Mouse (Mus musculus): Measurements from ENCODE around the gene Cdk14. TPM values are rescaled to one million over a fixed set of nuclear protein-coding genes. Genes with fewer than 3 reads are reported as not detected.
A peak's percentile ranks its signal among the peaks of the same experiment; 100 is the strongest.

The Cdk14 gene
- polyA plus RNA-seq, 1 experiment from 2014 or later: 37.8 TPM

DNA sequence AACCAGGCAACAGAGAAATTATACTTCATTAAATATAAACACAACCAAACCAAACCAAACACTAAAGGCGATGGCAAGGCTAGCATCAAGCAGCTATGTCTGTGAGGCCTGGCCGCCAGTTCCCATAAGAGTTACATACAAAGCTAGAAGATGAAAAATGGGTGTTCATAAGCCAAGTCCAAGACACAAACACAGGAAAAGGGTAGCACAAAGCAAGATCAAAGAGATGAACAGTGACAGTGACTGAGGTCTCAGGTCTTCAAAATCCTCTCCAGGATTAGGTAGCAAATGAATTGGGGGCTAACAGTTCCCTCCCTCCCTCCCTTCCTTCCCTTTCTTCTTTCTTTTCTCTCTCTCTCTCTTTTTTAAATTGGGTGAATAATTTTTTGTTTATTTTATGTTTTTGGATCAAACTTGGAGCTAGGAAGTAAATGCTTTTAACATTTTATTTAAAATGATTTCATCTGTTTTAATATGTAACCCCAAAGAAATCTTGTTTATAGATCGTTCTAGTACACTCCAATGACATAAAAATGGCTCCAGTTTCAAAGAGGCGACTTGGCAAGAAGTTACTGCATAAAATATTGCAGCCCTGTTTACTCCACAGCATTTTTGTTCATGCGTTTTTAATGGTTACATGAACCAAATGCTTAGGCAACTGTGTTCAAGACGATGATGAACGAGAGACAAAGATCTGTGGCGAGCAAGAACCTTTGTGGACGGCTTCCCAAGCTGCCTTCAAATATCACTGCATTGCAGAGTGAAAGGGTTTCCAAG lies 568.0 kb downstream of the Cdk14 start:
- H3K27me3 ChIP-seq (ENCODE audit: insufficient read depth, low read length): no peaks in the 10 kb centered on the region
- H3K4me1 ChIP-seq (ENCODE audit: insufficient read depth): peaks cover 10% of the 10 kb centered on the region; the same call in 1 of the 2 replicates
- H3K9ac ChIP-seq: no peak overlapping the region
- no peak overlapping the region for H3K4me2 ChIP-seq
- no peak overlapping the region for H3K4me3 ChIP-seq (ENCODE audit: low read depth, low read length)
- 39% methylated on average over 9 of the region's 9 CpGs for WGBS
- peak overlapping the region; percentile 94 for H3K27ac ChIP-seq (ENCODE audit: low read depth)
- H3K36me3 ChIP-seq (ENCODE audit: insufficient read depth): no peaks in the 10 kb centered on the region
- no peaks in the 10 kb centered on the region for H3K9me3 ChIP-seq (ENCODE audit: low read depth, low read length)
- DNase-seq: peak; percentile 93
- peak; percentile 86 for ATAC-seq (ENCODE audit: insufficient read depth)
- TF ChIP-seq CTCF (IDR thresholded peaks at IDR 0.05; ENCODE audit: low read depth): no peak

DNA sequence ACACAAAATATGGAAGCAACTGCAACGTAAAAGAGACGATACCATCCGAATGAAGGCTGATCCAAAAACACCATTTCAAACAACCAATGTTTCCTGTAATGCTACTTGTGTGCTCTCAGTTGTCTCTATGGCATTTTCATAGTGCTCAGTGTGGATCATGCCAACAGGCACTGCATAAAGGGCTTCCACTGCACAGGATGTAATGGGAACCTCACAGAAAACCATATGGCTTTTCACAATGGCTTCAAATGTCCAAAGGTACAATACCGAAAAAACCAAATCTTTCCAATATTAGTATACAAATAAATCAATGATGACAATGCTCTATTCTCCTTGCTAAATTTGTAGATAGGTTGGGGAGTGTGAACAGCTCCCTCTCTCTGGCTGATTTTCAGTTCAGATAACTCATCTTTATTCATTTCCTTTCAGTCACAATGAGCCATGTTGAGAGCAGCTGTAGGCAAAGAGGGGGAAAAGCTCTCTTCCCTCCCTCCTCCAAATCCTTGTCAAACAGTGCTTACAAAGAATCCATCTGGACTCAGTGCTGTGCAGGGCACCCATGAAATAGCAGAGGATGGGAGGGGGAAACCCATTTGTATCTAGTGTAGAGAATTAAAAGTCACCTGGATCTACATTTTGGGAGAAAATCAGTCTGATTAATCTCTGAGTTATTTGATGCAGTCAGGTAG lies 568.7 kb downstream of the Cdk14 start:
- no peaks in the 10 kb centered on the region for H3K27me3 ChIP-seq (ENCODE audit: insufficient read depth, low read length)
- H3K9me3 ChIP-seq (ENCODE audit: low read depth, low read length): no peaks in the 10 kb centered on the region
- H3K4me1 ChIP-seq (ENCODE audit: insufficient read depth): peaks cover 10% of the 10 kb centered on the region; the same call in 1 of the 2 replicates
- H3K9ac ChIP-seq: no peak overlapping the region
- 79% methylated on average over 4 of the region's 4 CpGs for WGBS
- no peak for TF ChIP-seq CTCF (IDR thresholded peaks at IDR 0.05; ENCODE audit: low read depth)
- H3K4me3 ChIP-seq (ENCODE audit: low read depth, low read length): no peak overlapping the region
- ATAC-seq (ENCODE audit: insufficient read depth): peak; percentile 79
- no peak overlapping the region for H3K4me2 ChIP-seq
- no peaks in the 10 kb centered on the region for H3K36me3 ChIP-seq (ENCODE audit: insufficient read depth)
- peak overlapping the region; percentile 55 for H3K27ac ChIP-seq (ENCODE audit: low read depth)
- DNase-seq: peak; percentile 64

DNA sequence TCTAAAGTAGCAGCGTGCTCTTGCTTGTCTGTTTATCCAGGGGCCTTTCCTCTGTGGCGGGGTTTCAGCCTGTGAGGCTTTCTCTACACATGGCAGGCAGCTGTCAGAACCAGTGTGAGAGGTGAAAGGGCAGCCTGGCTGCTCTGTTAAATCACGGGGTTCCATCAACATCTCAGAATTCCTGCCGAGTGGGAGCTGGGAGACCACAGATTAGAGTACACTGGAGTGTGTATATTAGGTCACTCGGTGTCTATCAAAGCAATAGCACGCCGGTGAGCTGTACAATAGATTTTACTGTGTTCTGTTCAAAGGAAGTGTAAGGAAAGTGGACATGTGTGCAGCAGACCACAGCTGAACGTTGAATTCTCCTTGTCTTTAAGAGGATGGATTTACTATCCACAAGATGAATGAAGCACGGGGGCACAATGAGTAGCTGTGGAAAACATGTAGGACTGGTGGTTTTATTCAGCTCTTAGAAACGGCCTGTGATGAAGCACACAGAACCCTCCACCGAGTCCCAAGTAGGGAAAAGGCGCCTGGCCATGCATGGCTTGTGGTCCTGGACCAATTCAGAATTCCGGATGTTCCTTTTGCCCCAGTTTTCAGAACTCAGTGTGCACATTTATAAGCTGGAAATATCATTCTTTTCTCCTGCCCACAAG lies 585.2 kb downstream of the Cdk14 start:
- Histone ChIP-seq H3K4me2 (no peak overlapping the region), H3K9ac (no peak overlapping the region), H3K27me3 (ENCODE audit: insufficient read depth, low read length) (no peaks in the 10 kb centered on the region), H3K27ac (ENCODE audit: low read depth) (peak overlapping the region; percentile 63; the same call in 1 of the 2 replicates), H3K9me3 (ENCODE audit: low read depth, low read length) (no peaks in the 10 kb centered on the region), H3K4me1 (ENCODE audit: insufficient read depth) (peaks cover 7% of the 10 kb centered on the region; the same call in 1 of the 2 replicates), H3K36me3 (ENCODE audit: insufficient read depth) (no peaks in the 10 kb centered on the region), H3K4me3 (ENCODE audit: low read depth, low read length) (no peak overlapping the region)
- DNase-seq: peak; percentile 74
- 14% methylated on average over 13 of the region's 13 CpGs for WGBS
- ATAC-seq (ENCODE audit: insufficient read depth): peak; percentile 89
- TF ChIP-seq CTCF (IDR thresholded peaks at IDR 0.05; ENCODE audit: low read depth): no peak

DNA sequence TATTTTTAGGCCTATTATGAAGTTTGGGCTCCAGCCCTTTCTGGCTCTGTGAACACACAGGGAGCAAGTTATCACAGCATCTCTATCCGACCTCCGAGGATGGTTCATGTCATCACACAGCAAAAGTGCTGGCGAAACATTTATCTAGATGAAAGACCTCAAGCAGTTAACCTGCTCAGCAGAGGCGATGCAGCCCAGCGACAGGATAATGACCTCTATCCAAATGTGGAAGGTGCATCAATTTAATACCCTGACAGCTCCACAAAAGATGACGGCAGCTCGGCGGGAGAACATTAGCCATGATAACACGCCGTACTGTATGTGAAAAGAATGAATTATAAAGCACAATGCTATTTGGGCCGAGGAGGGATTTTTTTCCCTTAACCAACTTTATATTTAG lies 586.2 kb downstream of the Cdk14 start:
- no peak overlapping the region for H3K4me3 ChIP-seq (ENCODE audit: low read depth, low read length)
- no peak overlapping the region for H3K9ac ChIP-seq
- no peak for DNase-seq
- TF ChIP-seq CTCF (IDR thresholded peaks at IDR 0.05; ENCODE audit: low read depth): no peak
- H3K4me2 ChIP-seq: no peak overlapping the region
- no peak overlapping the region for H3K27ac ChIP-seq (ENCODE audit: low read depth)
- no peak for ATAC-seq (ENCODE audit: insufficient read depth)
- WGBS: 40% methylated on average over 11 of the region's 11 CpGs
- no peaks in the 10 kb centered on the region for H3K9me3 ChIP-seq (ENCODE audit: low read depth, low read length)
- no peaks in the 10 kb centered on the region for H3K27me3 ChIP-seq (ENCODE audit: insufficient read depth, low read length)
- no peaks in the 10 kb centered on the region for H3K36me3 ChIP-seq (ENCODE audit: insufficient read depth)
- peaks cover 7% of the 10 kb centered on the region; the same call in 1 of the 2 replicates for H3K4me1 ChIP-seq (ENCODE audit: insufficient read depth)

DNA sequence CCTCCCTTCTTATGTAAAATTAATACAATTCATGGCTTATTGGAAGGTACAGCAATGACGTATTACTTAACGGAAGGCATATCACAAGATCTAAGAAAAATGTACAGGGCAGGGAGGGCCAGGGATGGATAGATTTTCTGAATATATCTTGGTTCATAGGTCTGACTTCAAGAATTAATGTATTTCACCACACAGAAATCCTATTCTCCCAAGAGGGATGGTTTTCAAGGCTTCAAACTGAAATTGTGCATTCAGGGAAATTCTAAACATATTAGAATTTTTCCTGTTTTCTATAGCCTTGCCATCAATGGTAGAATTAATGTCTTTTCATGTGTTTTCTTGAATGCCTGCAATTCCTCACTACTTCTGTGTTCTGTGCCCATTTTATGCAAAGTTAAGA lies 593.2 kb downstream of the Cdk14 start:
- no peak for TF ChIP-seq CTCF (IDR thresholded peaks at IDR 0.05; ENCODE audit: low read depth)
- WGBS: 76% methylated on average over 2 of the region's 2 CpGs

DNA sequence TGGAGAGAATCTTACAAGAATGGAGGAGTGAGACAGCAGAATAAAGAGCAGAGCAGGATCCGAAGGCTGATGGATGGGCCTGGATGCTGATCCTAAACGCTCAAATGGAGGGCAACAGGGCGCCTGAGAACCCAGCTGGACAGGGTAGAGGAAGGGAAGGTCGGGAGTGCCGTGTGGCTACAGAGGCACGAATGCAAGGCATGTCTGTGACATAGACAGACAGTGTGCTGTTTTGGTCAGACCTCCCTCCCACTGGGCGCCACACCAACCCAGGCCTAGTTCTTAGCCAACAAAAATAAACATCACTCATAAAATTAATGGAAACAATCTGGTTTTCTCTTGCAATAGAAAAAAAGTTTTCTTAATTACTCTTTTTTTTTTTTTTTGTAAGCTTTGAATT lies 594.2 kb downstream of the Cdk14 start:
- Histone ChIP-seq H3K9ac (no peak overlapping the region), H3K27me3 (ENCODE audit: insufficient read depth, low read length) (no peaks in the 10 kb centered on the region), H3K4me3 (ENCODE audit: low read depth, low read length) (no peak overlapping the region), H3K4me1 (ENCODE audit: insufficient read depth) (0 out of 2 replicates have a peak, but pooled peaks cover 3% of the 10 kb centered on the region), H3K36me3 (ENCODE audit: insufficient read depth) (no peaks in the 10 kb centered on the region), H3K4me2 (no peak overlapping the region), H3K9me3 (ENCODE audit: low read depth, low read length) (no peaks in the 10 kb centered on the region), H3K27ac (ENCODE audit: low read depth) (peak overlapping the region; percentile 74)
- no peak for TF ChIP-seq CTCF (IDR thresholded peaks at IDR 0.05; ENCODE audit: low read depth)
- ATAC-seq (ENCODE audit: insufficient read depth): peak; percentile 98
- 27% methylated on average over 7 of the region's 7 CpGs for WGBS
- peak; percentile 82 for DNase-seq

More for the DNA sequence above, 593.2 kb downstream of the Cdk14 start:
- Histone ChIP-seq H3K4me1 (ENCODE audit: insufficient read depth) (0 out of 2 replicates have a peak, but pooled peaks cover 3% of the 10 kb centered on the region), H3K9me3 (ENCODE audit: low read depth, low read length) (no peaks in the 10 kb centered on the region), H3K9ac (no peak overlapping the region), H3K27me3 (ENCODE audit: insufficient read depth, low read length) (no peaks in the 10 kb centered on the region), H3K36me3 (ENCODE audit: insufficient read depth) (no peaks in the 10 kb centered on the region), H3K4me2 (no peak overlapping the region), H3K4me3 (ENCODE audit: low read depth, low read length) (no peak overlapping the region), H3K27ac (ENCODE audit: low read depth) (no peak overlapping the region)
- ATAC-seq (ENCODE audit: insufficient read depth) (no peak), DNase-seq (no peak)

DNA sequence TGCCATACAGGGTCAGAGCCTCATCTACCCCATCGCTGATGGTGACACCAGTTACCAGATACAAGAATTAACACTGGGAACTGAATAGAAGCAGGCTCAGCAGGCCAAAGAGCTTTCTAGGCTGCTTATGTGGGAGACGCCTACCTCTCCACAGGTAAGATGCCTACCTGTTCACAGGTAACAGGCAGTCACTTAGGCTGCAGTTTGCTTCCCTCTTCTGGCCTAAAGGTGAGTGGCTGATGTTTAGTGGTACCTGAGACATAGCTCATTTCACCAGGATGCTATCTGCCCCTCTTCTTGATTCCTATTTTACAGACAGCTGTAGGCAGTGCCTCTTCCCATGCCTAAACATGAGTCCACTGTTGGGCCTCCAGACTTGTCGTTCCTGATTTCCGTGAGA lies 595.0 kb downstream of the Cdk14 start:
- TF ChIP-seq CTCF (IDR thresholded peaks at IDR 0.05; ENCODE audit: low read depth): peak; percentile 35
- Histone ChIP-seq H3K4me2 (no peak overlapping the region), H3K9ac (no peak overlapping the region), H3K27me3 (ENCODE audit: insufficient read depth, low read length) (no peaks in the 10 kb centered on the region), H3K9me3 (ENCODE audit: low read depth, low read length) (no peaks in the 10 kb centered on the region), H3K27ac (ENCODE audit: low read depth) (no peak overlapping the region), H3K4me1 (ENCODE audit: insufficient read depth) (0 out of 2 replicates have a peak, but pooled peaks cover 3% of the 10 kb centered on the region), H3K4me3 (ENCODE audit: low read depth, low read length) (no peak overlapping the region), H3K36me3 (ENCODE audit: insufficient read depth) (no peaks in the 10 kb centered on the region)
- DNase-seq (no peak), ATAC-seq (ENCODE audit: insufficient read depth) (no peak)
- WGBS: 84% methylated on average over 4 of the region's 4 CpGs
